In the genomic region with DNA sequence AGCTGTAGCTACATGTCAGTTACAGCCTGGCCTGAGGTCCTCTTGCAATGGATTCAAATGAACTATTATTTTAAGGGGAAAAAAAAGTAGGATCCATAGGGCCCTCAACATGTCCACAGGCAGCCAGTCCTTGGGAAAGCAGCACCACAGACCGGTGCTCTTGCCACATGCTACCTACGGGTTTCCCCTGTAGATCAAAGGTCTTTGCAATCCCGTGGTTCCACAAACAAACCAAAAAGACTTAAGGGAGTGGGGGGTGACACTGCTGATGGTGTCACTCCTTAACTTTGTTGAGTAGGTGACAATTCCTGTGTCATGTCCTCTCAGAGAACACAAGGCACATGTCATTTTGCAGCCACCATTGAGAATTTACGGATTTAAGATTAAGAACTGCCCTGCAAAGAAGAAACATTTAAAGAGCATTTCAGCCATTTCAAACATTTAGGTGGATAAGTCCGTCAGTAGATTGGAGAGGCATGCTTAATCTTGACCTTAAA, we compare ENCODE assay signal across 8 mouse cellular contexts. TPM values are rescaled to one million over a fixed set of nuclear protein-coding genes. Genes with fewer than 3 reads are reported as not detected.
DNase-seq lines count a peak whose midpoint lies in the region; ATAC-seq lines count a peak whose summit lies in the region.

No protein-coding gene starts in this region.

- peak overlapping the region; percentile 90 for H3K4me3 ChIP-seq in erythroblast, embryonic 14.5 days (replicated peaks)
- H3K4me3 ChIP-seq in forebrain, embryonic 11.5 days (ENCODE audit: low read depth, low read length), result peak overlapping the region; percentile 53
- H3K4me3 ChIP-seq in liver, embryonic 13.5 days (replicated peaks), result peak overlapping the region; percentile 82

- H3K27me3 ChIP-seq in erythroblast, embryonic 14.5 days (ENCODE audit: control insufficient read depth), result no peaks in the 10 kb centered on the region
- no peaks in the 10 kb centered on the region for H3K27me3 ChIP-seq in forebrain, embryonic 11.5 days (ENCODE audit: control insufficient read depth, insufficient read depth, low read length)
- H3K27me3 ChIP-seq in liver, embryonic 13.5 days, result no peaks in the 10 kb centered on the region

- H3K36me3 ChIP-seq in erythroblast, embryonic 14.5 days (ENCODE audit: control insufficient read depth), result peaks cover 13% of the 10 kb centered on the region
- no peaks in the 10 kb centered on the region for H3K36me3 ChIP-seq in forebrain, embryonic 11.5 days (ENCODE audit: control insufficient read depth, insufficient read depth, low read length)
- 0 out of 2 replicates have a peak, but pooled peaks cover 9% of the 10 kb centered on the region for H3K36me3 ChIP-seq in liver, embryonic 13.5 days

- peak; percentile 18 for DNase-seq in 3T3-L1 (ENCODE audit: low read depth, low spot score)
- no peak for DNase-seq in forebrain, embryonic 11.5 days (ENCODE audit: low spot score)
- DNase-seq in liver, embryonic 13.5 days, result no peak
- no peak for DNase-seq in right cerebral cortex, postnatal 14 days
- DNase-seq in B cell, adult 2 months, result no peak
- DNase-seq in testis, postnatal 10 days (ENCODE audit: low spot score), result no peak

- H3K4me1 ChIP-seq in erythroblast, embryonic 14.5 days (ENCODE audit: control insufficient read depth), result peaks cover 42% of the 10 kb centered on the region
- peaks cover 3% of the 10 kb centered on the region; the same call in 1 of the 2 replicates for H3K4me1 ChIP-seq in forebrain, embryonic 11.5 days (replicated peaks; ENCODE audit: control insufficient read depth, insufficient read depth, low read length)
- peaks cover 56% of the 10 kb centered on the region for H3K4me1 ChIP-seq in liver, embryonic 13.5 days (replicated peaks)

- peak overlapping the region; percentile 82 for H3K9ac ChIP-seq in forebrain, embryonic 11.5 days (ENCODE audit: low read length)
- peak overlapping the region; percentile 87 for H3K9ac ChIP-seq in liver, embryonic 13.5 days

- 16% methylated on average over 5 of the region's 5 CpGs for WGBS in forebrain, embryonic 11.5 days
- 5% methylated on average over 5 of the region's 5 CpGs for WGBS in liver, embryonic 13.5 days (ENCODE audit: insufficient replicate concordance)

- no peak for ATAC-seq in erythroblast, adult 5-6 weeks (replicated peaks; ENCODE audit: low FRiP score, poor library complexity, severe bottlenecking)
- no peak for ATAC-seq in forebrain, embryonic 11.5 days (replicated peaks; ENCODE audit: low FRiP score)
- no peak for ATAC-seq in liver, embryonic 13.5 days (ENCODE audit: low read depth)

- peak overlapping the region; percentile 79 for H3K4me2 ChIP-seq in forebrain, embryonic 11.5 days (ENCODE audit: low read depth, low read length, severe bottlenecking)
- H3K4me2 ChIP-seq in liver, embryonic 13.5 days, result peak overlapping the region; percentile 91

- peaks cover 5% of the 10 kb centered on the region; the same call in 1 of the 2 replicates for H3K9me3 ChIP-seq in erythroblast, embryonic 14.5 days (ENCODE audit: control insufficient read depth, low read length)
- no peaks in the 10 kb centered on the region for H3K9me3 ChIP-seq in forebrain, embryonic 11.5 days (ENCODE audit: control insufficient read depth, low read length)
- H3K9me3 ChIP-seq in liver, embryonic 13.5 days (replicated peaks), result 0 out of 2 replicates have a peak, but pooled peaks cover 4% of the 10 kb centered on the region

- no peak overlapping the region for H3K27ac ChIP-seq in forebrain, embryonic 11.5 days (ENCODE audit: low read depth, low read length)
- H3K27ac ChIP-seq in liver, embryonic 13.5 days, result peak overlapping the region; percentile 83

RNA-seq across cellular contexts. Expression of gene Tmem97, which starts 1.0 kb away (rescaled TPM):
- 0.50 and 0.64 TPM in 2 replicates for polyA plus RNA-seq in erythroblast, embryonic 14.5 days (2012)
- 15.0 and 15.9 TPM in 2 replicates for total RNA-seq in erythroblast, adult 5-6 weeks (2015; ENCODE audit: low replicate concordance)
- total RNA-seq in erythroblast, adult 5-6 weeks (2017; ENCODE audit: low replicate concordance), result 3.5 and 7.2 TPM in 2 replicates
- 77.6 and 87.4 TPM in 2 replicates for polyA plus RNA-seq in forebrain, embryonic 11.5 days (2014; fragmentation: Nextera tagmentation; extraction: Ambion mirVana)
- polyA plus RNA-seq in liver, embryonic 13.5 days (2015; fragmentation: Nextera tagmentation; extraction: Ambion mirVana), result 110 and 122 TPM in 2 replicates

RNA-seq across cellular contexts. Expression of gene Ift20, which starts 13.4 kb away (rescaled TPM):
- polyA plus RNA-seq in erythroblast, embryonic 14.5 days (2012), result 8.0 and 9.4 TPM in 2 replicates
- total RNA-seq in erythroblast, adult 5-6 weeks (2015; ENCODE audit: low replicate concordance), result 31.5 and 42.0 TPM in 2 replicates
- 49.2 and 62.7 TPM in 2 replicates for total RNA-seq in erythroblast, adult 5-6 weeks (2017; ENCODE audit: low replicate concordance)
- polyA plus RNA-seq in forebrain, embryonic 11.5 days (2014; fragmentation: Nextera tagmentation; extraction: Ambion mirVana), result 87.3 and 92.3 TPM in 2 replicates
- 83.1 and 88.6 TPM in 2 replicates for polyA plus RNA-seq in liver, embryonic 13.5 days (2015; fragmentation: Nextera tagmentation; extraction: Ambion mirVana)

RNA-seq across cellular contexts. Expression of gene Tnfaip1, which starts 13.4 kb away (rescaled TPM):
- 0.07 and 0.21 TPM in 2 replicates for polyA plus RNA-seq in erythroblast, embryonic 14.5 days (2012)
- 0.58 and 2.1 TPM in 2 replicates for total RNA-seq in erythroblast, adult 5-6 weeks (2015; ENCODE audit: low replicate concordance)
- 0.60 and 1.5 TPM in 2 replicates for total RNA-seq in erythroblast, adult 5-6 weeks (2017; ENCODE audit: low replicate concordance)
- polyA plus RNA-seq in forebrain, embryonic 11.5 days (2014; fragmentation: Nextera tagmentation; extraction: Ambion mirVana), result 85.8 and 90.1 TPM in 2 replicates
- 15.6 and 16.4 TPM in 2 replicates for polyA plus RNA-seq in liver, embryonic 13.5 days (2015; fragmentation: Nextera tagmentation; extraction: Ambion mirVana)

RNA-seq across cellular contexts. Expression of gene Poldip2, which starts 37.5 kb away (rescaled TPM):
- 1.2 and 1.4 TPM in 2 replicates for polyA plus RNA-seq in erythroblast, embryonic 14.5 days (2012)
- 6.9 and 17.5 TPM in 2 replicates for total RNA-seq in erythroblast, adult 5-6 weeks (2015; ENCODE audit: low replicate concordance)
- total RNA-seq in erythroblast, adult 5-6 weeks (2017; ENCODE audit: low replicate concordance), result 7.8 and 13.4 TPM in 2 replicates
- 144 and 155 TPM in 2 replicates for polyA plus RNA-seq in forebrain, embryonic 11.5 days (2014; fragmentation: Nextera tagmentation; extraction: Ambion mirVana)
- 78.1 and 82.4 TPM in 2 replicates for polyA plus RNA-seq in liver, embryonic 13.5 days (2015; fragmentation: Nextera tagmentation; extraction: Ambion mirVana)

RNA-seq across cellular contexts. Expression of gene Tmem199, which starts 37.6 kb away (rescaled TPM):
- polyA plus RNA-seq in erythroblast, embryonic 14.5 days (2012), result 0.55 TPM in 2 replicates
- 3.8 and 13.8 TPM in 2 replicates for total RNA-seq in erythroblast, adult 5-6 weeks (2015; ENCODE audit: low replicate concordance)
- total RNA-seq in erythroblast, adult 5-6 weeks (2017; ENCODE audit: low replicate concordance), result 4.0 and 5.3 TPM in 2 replicates
- 77.1 and 77.2 TPM in 2 replicates for polyA plus RNA-seq in forebrain, embryonic 11.5 days (2014; fragmentation: Nextera tagmentation; extraction: Ambion mirVana)
- 30.1 and 31.9 TPM in 2 replicates for polyA plus RNA-seq in liver, embryonic 13.5 days (2015; fragmentation: Nextera tagmentation; extraction: Ambion mirVana)

Comparison
In these comparisons a context has a peak if more than half of its experiments do, and no peak if none do; other contexts are left out.
1. RNA of gene Tmem97, which starts 1.0 kb away (polyA plus RNA-seq): 110 to 122 TPM in liver, embryonic 13.5 days and 77.6 to 87.4 TPM in forebrain, embryonic 11.5 days; 0.50 to 0.64 TPM in erythroblast, embryonic 14.5 days; every median in the first group is over 10 times any median in the second.
2. RNA of gene Tnfaip1, which starts 13.4 kb away (polyA plus RNA-seq): 85.8 to 90.1 TPM in forebrain, embryonic 11.5 days and 15.6 to 16.4 TPM in liver, embryonic 13.5 days; 0.07 to 0.21 TPM in erythroblast, embryonic 14.5 days; every median in the first group is over 10 times any median in the second.
3. Peak in every context shown above with its lines, with median percentiles within 50 percentile points of each other: H3K4me3 ChIP-seq.